Mouse (Mus musculus) bone marrow macrophage, adult 2 months (primary cell): Measurements from ENCODE around the gene Numbl. TPM values are rescaled to one million over a fixed set of nuclear protein-coding genes. Genes with fewer than 3 reads are reported as not detected.
A peak's percentile ranks its signal among the peaks of the same experiment; 100 is the strongest.

Experiments used
- H3K27ac ChIP-seq: 2 replicates; pipeline ENCODE4 v1.5.1; 2012; ENCODE audit warnings: low read depth, low read length; ENCODE audit not compliant: insufficient read depth
- H3K4me1 ChIP-seq: 2 replicates; pipeline ENCODE4 v1.6.1; 2012; ENCODE audit warnings: low read length; ENCODE audit not compliant: control insufficient read depth, insufficient read depth
- H3K4me3 ChIP-seq: 2 replicates; pipeline ENCODE4 v1.5.1; 2012; ENCODE audit warnings: mild to moderate bottlenecking, low read length, moderate library complexity; ENCODE audit not compliant: insufficient read depth
- CTCF ChIP-seq: IDR thresholded peaks from 2 replicates; pipeline ENCODE4 v1.5.1; 2012; ENCODE audit warnings: low read depth, mild to moderate bottlenecking, low read length, moderate library complexity
- POLR2A ChIP-seq: IDR thresholded peaks from 2 replicates; pipeline ENCODE4 v1.6.1; 2012; ENCODE audit warnings: mild to moderate bottlenecking, low read depth, low read length, borderline replicate concordance
- polyA plus RNA-seq: library from polyadenylated mRNA; stranded (reverse); fragments of >200 nt; gene quantifications from 2 replicates; pipeline ENCODE4 v1.2.4, GENCODE M21; 2012; ENCODE audit not compliant: missing spikeins, insufficient read depth, insufficient read length

Gene Numbl
- polyA plus RNA-seq, 1 experiment = 6.2 TPM

GRCm38 (mm10) chr7:27266515-27267128 lies 8.4 kb downstream of the Numbl start:
- Histone ChIP-seq H3K4me3 (no peak overlapping the region), H3K27ac (no peak overlapping the region), H3K4me1 (peaks cover 4% of the 10 kb centered on the region)
- no peak for TF ChIP-seq POLR2A
- TF ChIP-seq CTCF = no peak

GRCm38 (mm10) chr7:27271423-27271822 lies 13.2 kb downstream of the Numbl start:
- TF ChIP-seq CTCF = no peak
- no peak for TF ChIP-seq POLR2A
- H3K4me1 ChIP-seq = no peaks in the 10 kb centered on the region
- no peak overlapping the region for H3K27ac ChIP-seq
- H3K4me3 ChIP-seq = no peak overlapping the region

GRCm38 (mm10) chr7:27273739-27274351 lies 15.6 kb downstream of the Numbl start:
- Histone ChIP-seq H3K4me1 (no peaks in the 10 kb centered on the region), H3K4me3 (no peak overlapping the region), H3K27ac (no peak overlapping the region)
- TF ChIP-seq POLR2A = no peak
- TF ChIP-seq CTCF = peak; percentile 24; the same call in 1 of the 2 replicates

- no peaks in the 10 kb centered on the region for H3K4me1 ChIP-seq
- no peak overlapping the region for H3K4me3 ChIP-seq
- no peak overlapping the region for H3K27ac ChIP-seq
- no peak for TF ChIP-seq CTCF
- TF ChIP-seq POLR2A = no peak
Observed at GRCm38 (mm10) chr7:27274916-27275315, 16.7 kb downstream of the Numbl start.

- H3K4me1 ChIP-seq = no peaks in the 10 kb centered on the region
- H3K4me3 ChIP-seq = no peak overlapping the region
- TF ChIP-seq POLR2A (no peak), CTCF (no peak)
- H3K27ac ChIP-seq = no peak overlapping the region
Observed at GRCm38 (mm10) chr7:27276021-27276420, 17.8 kb downstream of the Numbl start.

- Histone ChIP-seq H3K4me3 (no peak overlapping the region), H3K27ac (no peak overlapping the region), H3K4me1 (no peaks in the 10 kb centered on the region)
- TF ChIP-seq POLR2A (no peak), CTCF (0 out of 2 replicates have a peak, but pooled peaks have one; percentile 48)
Observed at GRCm38 (mm10) chr7:27277191-27277590, 19.0 kb downstream of the Numbl start.

GRCm38 (mm10) chr7:27281717-27282116 lies 23.5 kb downstream of the Numbl start:
- TF ChIP-seq CTCF = no peak
- no peak for TF ChIP-seq POLR2A
- no peak overlapping the region for H3K4me3 ChIP-seq
- H3K4me1 ChIP-seq = no peaks in the 10 kb centered on the region
- no peak overlapping the region for H3K27ac ChIP-seq

GRCm38 (mm10) chr7:27282225-27282624 lies 24.0 kb downstream of the Numbl start:
- TF ChIP-seq POLR2A = no peak
- TF ChIP-seq CTCF = no peak
- Histone ChIP-seq H3K4me3 (no peak overlapping the region), H3K4me1 (no peaks in the 10 kb centered on the region), H3K27ac (no peak overlapping the region)

- Histone ChIP-seq H3K27ac (no peak overlapping the region), H3K4me1 (no peaks in the 10 kb centered on the region), H3K4me3 (no peak overlapping the region)
- TF ChIP-seq CTCF (peak; percentile 26; the same call in 1 of the 2 replicates), POLR2A (no peak)
Observed at GRCm38 (mm10) chr7:27284865-27285697, 26.8 kb downstream of the Numbl start.

GRCm38 (mm10) chr7:27285698-27286066 lies 27.4 kb downstream of the Numbl start:
- Histone ChIP-seq H3K27ac (no peak overlapping the region), H3K4me1 (no peaks in the 10 kb centered on the region), H3K4me3 (no peak overlapping the region)
- no peak for TF ChIP-seq POLR2A
- peak; percentile 35; the same call in 1 of the 2 replicates for TF ChIP-seq CTCF
